Mouse (Mus musculus) embryonic fibroblast, embryonic 13.5 days (primary cell): ENCODE measurements around the gene Mkrn3.

Experiments used
- CTCF ChIP-seq: IDR thresholded peaks from 2 replicates; pipeline ENCODE4 v1.5.1; 2011; ENCODE audit warnings: mild to moderate bottlenecking, control low read depth, low read length, moderate library complexity, borderline replicate concordance; ENCODE audit not compliant: insufficient read depth
- POLR2A ChIP-seq: IDR thresholded peaks from 2 replicates; pipeline ENCODE4 v1.6.1; 2011; ENCODE audit warnings: low read depth, mild to moderate bottlenecking, control low read depth, low read length, moderate library complexity

- TF ChIP-seq POLR2A (peak; percentile 36; the same call in 1 of the 2 replicates), CTCF (no peak)
These were observed 44.2 kb upstream of the Mkrn3 start, which contains the start of gene Peg12 for GRCm38 (mm10) chr7:62463878-62464755.
